Mouse (Mus musculus) E14TG2a.4 (cell line): ENCODE measurements around the gene Itpr2.

Experiments used
- CTCF ChIP-seq: conservative IDR thresholded peaks from 2 replicates; pipeline ENCODE4 v1.5.1; 2014; ENCODE audit warnings: low read length
- NANOG ChIP-seq: IDR thresholded peaks from 2 replicates; pipeline ENCODE4 v1.6.1; 2014; ENCODE audit warnings: borderline replicate concordance, low read length, mixed read lengths
- POU5F1 ChIP-seq: IDR thresholded peaks from 2 replicates; pipeline ENCODE4 v1.6.1; 2014; ENCODE audit warnings: low read length, borderline replicate concordance

DNA sequence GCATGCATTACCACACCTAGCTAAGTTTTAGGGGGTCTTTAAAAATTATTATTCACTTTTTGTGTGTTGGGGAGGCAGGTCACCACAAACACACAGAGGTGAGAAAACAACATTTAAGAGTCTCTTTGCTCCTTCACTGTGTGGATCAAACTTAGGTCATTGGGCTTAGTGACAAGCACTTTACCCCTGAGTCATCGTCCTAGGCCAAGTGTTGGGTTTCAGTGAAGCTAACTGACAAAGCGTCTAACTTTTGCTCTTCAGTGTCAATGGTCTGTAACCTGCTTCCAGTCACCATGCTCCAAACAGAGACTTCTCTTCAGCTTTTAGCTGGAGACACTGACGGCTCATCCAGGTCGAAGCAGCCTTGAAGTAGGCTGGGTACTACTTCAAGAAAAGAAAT, 31.1 kb upstream of the Itpr2 start:
- TF ChIP-seq CTCF (no peak), NANOG (no peak), POU5F1 (no peak)
